Mouse (Mus musculus) mesoderm, embryonic 11.5 days (tissue): ENCODE data around the gene Dennd5a.
A peak's percentile ranks its signal among the peaks of the same experiment; 100 is the strongest.

Experiments
- DNase-seq: peaks from one replicate; pipeline ENCODE4 v3.0.0-alpha.2; 2012; ENCODE audit warnings: low read depth, low spot score

Gene Dennd5a

DNA sequence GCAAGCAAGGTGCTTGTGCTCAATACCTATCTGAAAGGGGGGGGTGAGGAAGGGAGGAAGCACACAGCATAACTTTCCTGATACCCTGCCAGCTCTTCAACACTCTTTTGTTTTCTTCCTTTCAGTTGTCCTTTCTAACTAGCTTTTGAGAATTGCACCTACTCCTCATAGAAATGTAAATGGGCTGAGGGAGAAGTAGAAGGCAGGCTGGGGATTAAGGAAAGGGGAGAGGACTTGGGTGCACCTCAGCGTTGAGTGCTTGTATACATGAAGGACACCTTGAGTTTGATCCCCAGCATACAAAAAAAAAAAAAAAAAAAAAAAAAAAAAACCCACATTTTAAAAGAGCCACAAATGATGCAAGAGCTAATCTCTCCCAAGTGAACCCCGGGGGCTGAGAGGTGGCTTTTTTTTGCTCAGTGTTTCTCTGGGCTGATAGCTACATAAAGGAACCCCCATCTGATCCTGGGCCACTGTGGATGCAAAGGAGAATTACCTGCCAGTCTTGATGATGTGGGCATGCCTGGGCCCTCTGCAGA, 78.6 kb downstream of the Dennd5a start:
- DNase-seq = no peak

DNA sequence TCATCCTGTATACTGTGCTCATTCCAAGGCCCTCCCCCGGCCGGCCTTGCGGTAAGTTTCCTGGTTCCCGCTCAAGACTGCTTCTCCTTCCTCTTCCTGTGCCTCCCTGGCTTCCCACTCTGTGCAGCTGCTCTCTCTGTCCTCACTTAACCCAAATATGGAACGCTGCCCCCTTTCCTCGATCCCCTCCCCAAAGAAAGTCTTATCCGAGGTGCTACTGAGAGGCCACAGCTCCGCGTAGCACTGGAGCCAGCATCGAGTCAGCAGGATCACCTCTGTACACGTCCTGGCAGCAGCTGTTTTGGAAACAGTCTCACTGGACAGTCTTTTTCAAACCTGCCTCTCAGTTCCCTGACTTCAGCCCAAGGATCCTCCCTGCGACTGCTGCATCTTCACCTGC, 81.1 kb downstream of the Dennd5a start:
- no peak for DNase-seq

- DNase-seq = no peak
Observed at GRCm38 (mm10) chr7:109876085-109876484, 84.2 kb downstream of the Dennd5a start.

DNA sequence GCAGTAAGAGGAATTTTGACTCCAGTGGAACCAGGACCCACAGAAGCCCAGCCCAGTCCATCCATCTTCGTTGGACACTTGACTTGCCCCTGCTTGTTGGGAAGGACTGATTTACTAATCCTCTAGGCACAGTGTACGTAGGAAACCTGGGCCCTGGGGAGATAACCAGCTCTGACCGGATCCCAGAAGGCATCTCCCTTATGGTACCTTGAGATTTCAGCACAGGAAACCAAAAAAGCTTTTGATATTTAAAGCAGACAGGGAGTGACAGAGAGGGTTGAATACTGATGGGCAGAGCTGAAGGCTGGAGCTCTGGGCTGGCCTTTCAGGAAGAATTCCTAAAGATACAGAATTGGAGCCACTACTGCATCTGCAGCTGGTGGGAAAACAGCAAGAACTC, 84.7 kb downstream of the Dennd5a start:
- no peak for DNase-seq

DNA sequence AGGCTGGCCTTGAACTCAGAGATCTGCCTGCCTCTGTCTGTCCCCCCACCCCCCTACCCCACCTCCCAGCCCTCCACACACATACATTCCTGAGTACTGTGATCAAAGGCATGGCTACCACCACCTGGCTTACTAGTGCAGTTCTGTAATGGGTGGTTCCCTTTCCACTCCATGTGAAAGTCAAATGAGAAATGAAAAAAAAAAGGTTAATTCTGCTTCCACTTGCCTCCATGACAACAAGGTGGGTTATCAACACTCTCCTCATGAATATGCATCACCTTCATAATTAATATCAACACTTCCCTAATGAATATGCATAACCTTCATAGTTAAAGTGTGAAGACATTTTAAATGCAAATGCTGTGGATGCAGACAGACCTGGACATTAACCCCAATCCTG, 85.2 kb downstream of the Dennd5a start:
- DNase-seq = no peak

DNA sequence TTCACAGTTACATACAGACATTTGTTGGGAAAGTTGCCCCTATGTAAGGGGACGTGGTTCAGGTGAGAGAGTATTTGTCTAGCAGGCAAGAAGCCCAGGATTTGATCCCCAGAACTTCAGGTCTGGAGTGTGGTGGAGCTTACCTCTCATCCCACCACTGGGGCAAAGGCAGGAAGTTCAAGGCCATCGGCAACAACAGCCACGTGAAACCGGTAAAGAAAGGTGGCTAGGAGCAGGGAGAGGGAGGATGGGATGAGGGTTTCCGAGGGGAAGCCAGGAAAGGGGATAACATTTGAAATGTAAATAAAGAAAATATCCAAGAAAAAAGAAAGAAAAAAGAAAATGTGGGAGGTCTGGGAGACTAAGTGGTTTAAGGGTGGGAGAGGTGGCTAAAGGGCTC, 87.1 kb downstream of the Dennd5a start:
- no peak for DNase-seq

DNA sequence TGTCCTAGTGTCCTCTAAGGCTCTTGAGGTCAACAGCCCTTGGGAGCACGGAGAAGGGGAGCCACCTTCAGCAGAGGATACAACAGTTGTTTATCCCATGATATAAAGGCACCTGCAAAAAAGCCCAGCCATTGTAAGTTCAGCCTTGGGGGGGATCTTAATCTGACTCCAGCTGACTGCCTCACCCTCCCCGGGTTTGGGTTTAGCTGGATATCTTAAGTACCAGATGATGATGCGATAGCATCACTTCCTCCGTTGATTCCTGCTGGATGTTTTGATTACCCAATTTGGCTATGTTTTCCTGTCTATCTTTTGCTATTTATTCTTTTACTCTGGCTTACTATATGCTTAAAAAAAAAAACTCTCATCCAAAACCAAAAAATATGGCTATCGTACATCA, 89.0 kb downstream of the Dennd5a start:
- DNase-seq = no peak

DNA sequence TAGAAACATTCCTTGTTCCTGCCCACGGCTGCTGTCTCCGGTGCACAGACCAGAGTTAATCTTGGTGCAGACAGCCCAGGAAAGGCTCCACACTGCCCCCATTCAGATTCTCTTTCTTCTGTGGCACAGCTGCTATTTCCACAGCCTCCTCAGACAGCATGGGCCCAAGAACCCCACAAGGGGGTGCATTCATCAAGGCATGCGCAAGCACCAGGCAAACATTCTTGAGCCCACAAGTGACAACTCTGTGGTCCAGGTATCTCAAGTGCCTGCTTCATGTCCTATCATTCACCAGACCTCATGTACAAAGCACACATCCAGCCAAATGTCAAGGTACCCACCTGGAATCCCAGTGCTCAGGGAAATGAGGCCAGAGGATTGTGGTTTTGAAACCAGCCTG, 91.8 kb downstream of the Dennd5a start:
- DNase-seq = peak; percentile 59

DNA sequence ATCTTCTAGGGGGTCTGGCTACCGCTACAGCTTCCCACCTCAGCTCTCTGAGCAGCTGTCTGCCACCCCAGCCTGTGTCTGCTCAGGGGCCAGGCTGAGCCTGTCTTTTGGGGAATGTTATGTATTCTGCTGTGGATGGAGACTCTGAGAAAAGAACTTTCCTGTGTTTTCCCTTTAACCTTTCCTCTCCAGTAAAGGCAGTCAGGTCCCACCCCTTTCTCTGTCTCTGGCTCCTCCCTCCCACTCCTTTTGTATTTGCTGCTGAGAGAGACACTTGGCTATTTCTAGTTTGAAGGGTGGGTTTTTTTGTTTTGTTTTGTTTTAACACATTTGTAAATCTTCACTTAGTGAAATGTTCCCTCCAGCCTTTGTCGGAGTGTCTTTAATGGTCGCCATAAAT, 93.6 kb downstream of the Dennd5a start:
- DNase-seq = peak; percentile 55

GRCm38 (mm10) chr7:109865370-109866229, 94.7 kb downstream of the Dennd5a start, which contains the start of gene Scube2:
Scube2 (minus strand) TSS chr7:109865679.
- peak; percentile 40 for DNase-seq

- no peak for DNase-seq
Observed at GRCm38 (mm10) chr7:109863561-109863960, 96.7 kb downstream of the Dennd5a start.

DNA sequence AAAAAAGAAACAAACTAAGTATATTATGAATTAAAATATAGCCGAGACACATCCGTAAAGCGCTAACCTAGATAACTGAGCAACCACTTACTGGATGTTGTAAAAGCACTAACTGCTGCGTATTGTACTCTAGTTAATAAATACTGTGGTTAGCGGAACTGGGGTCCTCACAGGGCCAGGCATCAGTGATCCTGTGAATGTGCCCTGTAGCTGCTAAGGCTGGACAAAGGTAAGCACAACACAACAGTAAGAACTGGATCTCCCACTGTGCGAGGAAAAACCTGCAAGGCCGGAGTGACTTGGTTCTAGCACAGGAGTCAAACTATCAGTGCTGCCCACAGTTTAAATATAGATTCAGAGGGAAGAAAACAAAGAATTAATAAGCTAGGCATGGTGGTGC, 100.1 kb downstream of the Dennd5a start:
- DNase-seq = no peak

- DNase-seq = no peak
Observed at GRCm38 (mm10) chr7:109859354-109859753, 100.9 kb downstream of the Dennd5a start.

DNA sequence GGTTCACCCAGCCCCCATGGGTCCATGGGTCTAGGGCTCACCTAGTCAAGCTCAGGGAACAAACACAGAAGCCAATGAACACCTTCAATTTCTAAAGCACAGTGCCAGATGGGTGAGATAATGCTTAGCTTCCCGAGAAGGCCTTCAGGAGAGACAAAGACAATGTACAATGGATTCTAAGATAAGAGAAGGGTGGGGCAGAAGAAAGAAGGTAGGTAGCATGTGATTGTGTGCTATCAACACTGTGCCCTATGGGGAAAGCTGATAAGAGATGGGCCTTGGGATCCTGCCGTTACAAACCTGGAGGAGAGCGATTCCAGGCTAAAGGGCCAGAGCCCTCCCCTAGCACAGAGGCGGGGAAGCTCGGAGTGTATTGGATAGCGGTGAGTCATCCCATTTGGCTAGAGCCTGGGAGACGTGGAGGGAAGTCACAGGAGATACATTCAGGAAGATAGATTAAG, 107.5 kb downstream of the Dennd5a start:
- DNase-seq = no peak

DNA sequence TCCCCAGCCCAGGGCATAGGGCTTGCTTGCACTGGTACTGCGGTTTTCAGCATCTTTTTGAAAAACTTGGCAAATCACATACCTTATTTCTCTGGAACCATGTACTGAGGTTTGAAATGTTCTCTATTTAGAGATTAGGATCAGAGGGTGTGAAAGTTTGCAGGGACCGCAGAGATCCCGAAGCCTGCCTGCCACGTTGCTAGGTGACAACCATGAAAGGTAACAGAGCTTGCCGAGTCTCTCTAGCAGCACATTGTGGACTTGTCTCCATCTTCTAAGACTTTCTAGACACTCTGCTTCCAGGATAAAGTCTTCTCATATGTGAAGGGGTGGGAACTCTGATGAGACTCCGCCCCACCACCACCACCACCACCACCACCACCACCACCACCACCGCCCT, 108.3 kb downstream of the Dennd5a start:
- no peak for DNase-seq

DNA sequence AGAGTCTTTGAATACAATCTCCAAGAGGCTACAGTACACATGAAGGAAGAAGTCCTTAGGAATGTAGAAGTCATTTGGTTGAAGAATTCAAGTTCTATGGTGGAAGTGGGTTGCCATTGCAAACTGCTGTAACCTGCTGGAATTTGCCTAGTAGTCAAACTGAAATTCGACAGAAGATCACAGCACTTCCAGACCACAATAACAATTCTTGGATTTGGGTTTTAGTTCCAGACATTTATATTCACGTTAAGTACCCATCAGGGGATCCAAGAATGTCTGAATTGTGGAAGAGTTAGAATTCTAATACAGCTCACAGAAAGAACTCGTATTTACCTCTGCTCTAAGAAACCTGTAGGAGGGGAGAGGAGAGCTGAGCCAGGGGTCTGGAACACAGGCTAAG, 109.7 kb downstream of the Dennd5a start:
- DNase-seq = no peak

- DNase-seq = peak; percentile 49
Observed at GRCm38 (mm10) chr7:109849750-109850434, 110.4 kb downstream of the Dennd5a start.

GRCm38 (mm10) chr7:109848867-109849733, 111.2 kb downstream of the Dennd5a start:
- no peak for DNase-seq

DNA sequence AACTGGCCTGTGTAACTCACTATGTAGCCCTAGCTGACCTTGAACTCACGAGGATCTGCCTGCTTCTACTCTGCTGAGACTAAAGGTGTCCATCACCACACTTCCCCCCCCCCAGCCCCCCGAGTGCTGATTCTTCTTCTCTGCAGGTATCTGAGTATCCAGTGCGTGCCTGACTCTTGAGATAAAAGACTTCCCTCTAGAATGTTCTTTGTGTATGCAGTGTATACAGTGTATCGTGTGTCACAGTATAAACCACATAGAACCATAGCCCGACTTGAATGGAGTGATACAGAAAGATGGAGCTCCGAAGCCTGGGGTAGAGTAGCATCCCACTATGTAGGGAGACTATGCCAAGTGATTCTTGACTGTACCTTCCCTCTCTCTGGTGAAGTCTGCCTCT, 116.2 kb downstream of the Dennd5a start:
- no peak for DNase-seq
